Mouse (Mus musculus) neural tube, embryonic 15.5 days (tissue): Measurements from ENCODE around the gene Mettl3. TPM values are rescaled to one million over a fixed set of nuclear protein-coding genes. Genes with fewer than 3 reads are reported as not detected.

Experiments
- ATAC-seq: fragments of 200-750 bp; cut with Nextera tagmentation; 2 replicates; pipeline ENCODE4 v1.8.0; 2017; ENCODE audit warnings: mild to moderate bottlenecking, moderate TSS enrichment, moderate library complexity; ENCODE audit not compliant: low FRiP score
- H3K27ac ChIP-seq: fragments of 300-500 bp; sonication (generic); replicated peaks from 2 replicates; pipeline ENCODE4 v1.5.1; 2015; ENCODE audit warnings: mild to moderate bottlenecking, inconsistent platforms
- H3K27me3 ChIP-seq: fragments of 300-500 bp; sonication (generic); replicated peaks from 2 replicates; pipeline ENCODE4 v1.6.1; 2015; ENCODE audit warnings: inconsistent platforms
- H3K36me3 ChIP-seq: fragments of 300-500 bp; sonication (generic); 2 replicates; pipeline ENCODE4 v1.6.1; 2015; ENCODE audit warnings: inconsistent platforms
- H3K4me1 ChIP-seq: fragments of 300-500 bp; sonication (generic); 2 replicates; pipeline ENCODE4 v1.6.1; 2015; ENCODE audit warnings: inconsistent platforms
- H3K4me2 ChIP-seq: fragments of 300-500 bp; sonication (generic); 2 replicates; pipeline ENCODE4 v1.6.1; 2015; ENCODE audit warnings: inconsistent platforms, mild to moderate bottlenecking, moderate library complexity
- H3K4me3 ChIP-seq: fragments of 300-500 bp; sonication (generic); replicated peaks from 2 replicates; pipeline ENCODE4 v1.5.1; 2015; ENCODE audit warnings: mild to moderate bottlenecking, inconsistent platforms
- H3K9ac ChIP-seq: fragments of 300-500 bp; sonication (generic); replicated peaks from 2 replicates; pipeline ENCODE4 v1.6.1; 2015; ENCODE audit warnings: mild to moderate bottlenecking, inconsistent platforms
- H3K9me3 ChIP-seq: fragments of 300-500 bp; sonication (generic); replicated peaks from 2 replicates; pipeline ENCODE4 v1.6.1; 2016; ENCODE audit warnings: inconsistent platforms
- WGBS: fragments of 180-500 bp; shearing (Covaris S2); methylation state at CpG from one replicate; pipeline ENCODE4 v1.1.7; 2015; ENCODE audit warnings: mixed read lengths; 5-methylcytosine and 5-hydroxymethylcytosine counted together
- polyA plus RNA-seq: library from polyadenylated mRNA; unstranded; fragments of >200 nt; fragmentation: Nextera tagmentation; extraction: Ambion mirVana; gene quantifications from 2 replicates; pipeline ENCODE4 v1.2.1, GENCODE M21; 2015

Mettl3 gene
- 44.9 and 47.9 TPM in 2 replicates for polyA plus RNA-seq

DNA sequence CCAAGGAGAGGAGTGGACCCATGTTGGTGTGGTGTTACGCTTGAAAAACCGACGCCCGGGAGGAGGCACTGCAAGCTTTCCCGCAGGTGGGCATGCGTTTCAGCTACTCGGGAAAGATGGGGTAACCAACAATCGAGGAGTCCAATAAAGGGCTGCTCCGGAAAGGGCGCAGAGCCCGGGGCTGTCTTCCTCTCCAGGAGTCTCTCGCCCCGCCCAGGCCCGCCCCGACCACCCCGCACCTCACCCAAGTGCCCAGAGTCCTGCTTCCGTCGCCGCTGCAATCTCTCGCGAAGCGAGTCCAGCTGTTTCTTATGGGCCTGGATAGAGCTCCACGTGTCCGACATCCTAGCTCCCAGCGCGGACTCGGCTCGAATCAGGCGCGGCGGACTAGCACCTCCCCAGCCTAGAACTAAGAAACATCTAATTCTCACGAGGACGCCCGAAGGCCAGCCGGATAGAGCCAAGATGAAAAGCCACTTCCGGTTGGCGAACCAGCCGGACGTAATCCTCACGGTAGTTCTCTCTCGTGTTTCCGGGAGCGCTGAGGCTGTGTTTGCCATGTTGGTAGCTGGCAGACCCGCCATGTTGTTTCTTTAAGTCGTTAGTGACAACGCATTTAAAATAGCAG, at the start of gene Mettl3:
TSS of gene Mettl3 (minus strand) at position 485 of the 628 bp plus-strand sequence.
- Histone ChIP-seq H3K27ac (peak within 1 kb of the TSS; percentile 94), H3K27me3 (no peaks in the 10 kb centered on the region), H3K9ac (peak within 1 kb of the TSS; percentile 70), H3K4me3 (peak within 1 kb of the TSS; percentile 65), H3K9me3 (no peaks in the 10 kb centered on the region), H3K4me1 (peaks cover 23% of the 10 kb centered on the region), H3K4me2 (peak within 1 kb of the TSS; percentile 59), H3K36me3 (peaks cover 10% of the 10 kb centered on the region)
- ATAC-seq, result peak; percentile 96
- WGBS, result under 1% methylated on average over 46 of the region's 46 CpGs

DNA sequence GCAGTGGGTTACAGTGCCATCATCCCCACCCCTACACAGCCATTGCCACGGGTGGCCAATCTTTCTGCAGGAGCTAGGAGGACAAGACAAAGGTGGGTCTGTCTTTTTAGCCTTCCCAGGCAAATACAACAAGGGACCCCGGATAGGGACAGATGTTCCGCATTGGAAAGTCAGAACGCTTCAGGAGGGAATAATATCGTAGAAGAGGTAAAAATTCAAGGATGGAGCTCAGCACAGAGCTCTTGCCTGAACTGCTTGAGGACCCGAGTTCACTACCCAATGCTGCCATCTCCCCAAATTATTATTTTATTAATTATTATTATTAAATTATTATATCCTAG, 34.6 kb upstream of the Mettl3 start:
- no peaks in the 10 kb centered on the region for H3K36me3 ChIP-seq
- peak overlapping the region; percentile 53 for H3K9ac ChIP-seq
- peak overlapping the region; percentile 80 for H3K27ac ChIP-seq
- peak overlapping the region; percentile 64 for H3K4me2 ChIP-seq
- WGBS, result 66% methylated on average over 6 of the region's 6 CpGs
- H3K4me1 ChIP-seq, result 0 out of 2 replicates have a peak, but pooled peaks cover 8% of the 10 kb centered on the region
- peak; percentile 26; the same call in 1 of the 2 replicates for ATAC-seq
- peaks cover 2% of the 10 kb centered on the region; the same call in 1 of the 2 replicates for H3K9me3 ChIP-seq
- H3K4me3 ChIP-seq, result peak overlapping the region; percentile 40
- no peaks in the 10 kb centered on the region for H3K27me3 ChIP-seq

DNA sequence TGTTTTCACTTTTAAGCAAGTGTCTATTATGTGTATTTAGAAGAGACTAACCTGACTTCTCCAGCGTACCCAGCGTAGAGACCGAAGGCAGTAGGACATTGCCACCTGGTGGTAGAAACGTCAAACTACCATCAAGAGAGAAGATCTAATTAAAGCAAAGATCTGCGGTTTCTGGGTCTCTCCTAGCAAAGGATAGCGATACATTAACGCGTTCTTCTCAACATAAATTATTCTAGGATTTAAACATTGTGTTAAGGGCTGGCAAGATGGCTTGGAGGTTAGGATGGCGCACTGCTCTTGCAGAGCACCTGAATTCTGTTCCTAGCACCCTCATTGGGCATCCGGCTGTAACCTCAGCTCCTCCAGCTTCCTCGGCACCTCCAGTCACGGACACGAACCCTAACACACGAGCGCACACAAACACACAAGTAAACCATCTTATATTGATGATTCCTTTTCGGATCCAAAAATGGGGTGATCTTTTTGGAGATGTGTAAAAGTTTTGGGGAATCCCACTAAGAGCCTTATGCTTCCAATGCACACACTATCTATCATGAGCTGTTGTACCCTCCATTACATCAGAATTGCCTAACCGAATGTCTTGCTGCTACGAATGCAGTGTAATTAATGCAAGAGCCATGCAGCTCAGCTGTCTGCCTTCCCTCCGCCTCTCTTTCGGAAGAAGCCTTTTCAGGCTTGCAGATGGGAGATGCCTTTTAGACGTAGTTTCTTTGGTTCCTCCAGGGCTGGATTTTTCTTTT, 34.0 kb upstream of the Mettl3 start:
- WGBS, result 18% methylated on average over 21 of the region's 21 CpGs

DNA sequence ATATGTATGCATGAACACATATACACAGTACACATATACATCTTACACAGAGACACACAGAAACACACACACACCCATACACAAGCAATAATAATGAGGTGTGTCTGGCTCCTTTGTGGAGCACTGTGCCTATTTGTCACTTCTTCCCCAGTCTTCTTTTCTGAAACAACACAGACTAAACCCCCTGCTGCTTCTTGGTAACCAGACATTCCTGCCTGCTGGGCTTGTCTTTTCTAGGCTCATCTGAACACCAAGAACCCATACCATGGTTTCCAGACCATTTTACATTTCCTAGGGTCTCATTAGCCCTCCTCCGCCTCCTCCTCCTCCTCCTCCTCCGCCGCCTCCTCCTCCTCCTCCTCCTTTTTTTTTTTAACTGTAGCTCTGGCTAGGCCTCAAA, 27.2 kb upstream of the Mettl3 start:
- Histone ChIP-seq H3K4me3 (no peak overlapping the region), H3K9ac (no peak overlapping the region), H3K27me3 (no peaks in the 10 kb centered on the region), H3K4me1 (peaks cover 6% of the 10 kb centered on the region), H3K27ac (0 out of 2 replicates have a peak overlapping the region, but pooled peaks have one; percentile 63), H3K36me3 (no peaks in the 10 kb centered on the region), H3K4me2 (no peak overlapping the region), H3K9me3 (no peaks in the 10 kb centered on the region)
- WGBS, result 38% methylated on average over 1 of the region's 3 CpGs
- ATAC-seq, result no peak

More for the DNA sequence above, 34.0 kb upstream of the Mettl3 start:
- Histone ChIP-seq H3K9me3 (no peaks in the 10 kb centered on the region), H3K9ac (peak overlapping the region; percentile 53), H3K27ac (peak overlapping the region; percentile 80), H3K36me3 (no peaks in the 10 kb centered on the region), H3K4me1 (0 out of 2 replicates have a peak, but pooled peaks cover 8% of the 10 kb centered on the region), H3K4me2 (peak overlapping the region; percentile 64), H3K4me3 (peak overlapping the region; percentile 40), H3K27me3 (no peaks in the 10 kb centered on the region)
- peak; percentile 84 for ATAC-seq

DNA sequence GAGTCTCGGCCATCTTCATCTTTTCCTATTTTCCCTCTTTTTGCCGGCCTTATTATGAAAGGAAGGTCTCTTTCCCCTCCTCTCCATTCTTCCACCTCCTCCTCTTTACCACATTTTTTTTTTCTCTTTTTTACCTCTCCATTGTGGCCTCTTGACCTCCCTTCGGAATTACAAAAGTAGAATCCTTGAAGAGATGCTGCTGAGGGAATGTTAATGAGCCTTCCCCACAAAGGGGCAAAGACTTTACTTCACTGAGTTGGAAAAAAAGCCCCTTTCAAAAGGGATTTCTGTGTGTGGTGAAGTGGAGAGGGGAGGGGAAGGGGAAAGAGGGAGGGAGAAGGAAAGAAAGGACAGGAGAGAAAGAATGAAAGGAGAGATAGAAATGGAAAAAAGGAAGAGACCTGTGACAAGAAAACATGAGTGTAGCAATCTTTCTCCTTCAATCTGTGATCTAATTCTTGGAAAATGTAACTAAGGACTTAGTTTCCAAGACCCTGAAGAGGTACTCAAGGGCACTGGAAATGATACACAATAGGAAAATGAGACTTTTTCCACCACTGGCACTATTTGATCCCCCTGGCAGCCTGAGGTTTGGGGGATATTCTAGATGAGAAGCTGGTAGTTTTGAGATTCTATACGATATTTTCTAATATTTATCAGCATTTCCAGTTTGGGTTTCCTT, 26.3 kb upstream of the Mettl3 start:
- Histone ChIP-seq H3K4me1 (peaks cover 13% of the 10 kb centered on the region), H3K27me3 (no peaks in the 10 kb centered on the region), H3K36me3 (no peaks in the 10 kb centered on the region), H3K4me2 (no peak overlapping the region), H3K27ac (peak overlapping the region; percentile 63), H3K9ac (no peak overlapping the region), H3K4me3 (no peak overlapping the region), H3K9me3 (no peaks in the 10 kb centered on the region)
- WGBS, result 11% methylated on average over 4 of the region's 4 CpGs
- ATAC-seq, result no peak

DNA sequence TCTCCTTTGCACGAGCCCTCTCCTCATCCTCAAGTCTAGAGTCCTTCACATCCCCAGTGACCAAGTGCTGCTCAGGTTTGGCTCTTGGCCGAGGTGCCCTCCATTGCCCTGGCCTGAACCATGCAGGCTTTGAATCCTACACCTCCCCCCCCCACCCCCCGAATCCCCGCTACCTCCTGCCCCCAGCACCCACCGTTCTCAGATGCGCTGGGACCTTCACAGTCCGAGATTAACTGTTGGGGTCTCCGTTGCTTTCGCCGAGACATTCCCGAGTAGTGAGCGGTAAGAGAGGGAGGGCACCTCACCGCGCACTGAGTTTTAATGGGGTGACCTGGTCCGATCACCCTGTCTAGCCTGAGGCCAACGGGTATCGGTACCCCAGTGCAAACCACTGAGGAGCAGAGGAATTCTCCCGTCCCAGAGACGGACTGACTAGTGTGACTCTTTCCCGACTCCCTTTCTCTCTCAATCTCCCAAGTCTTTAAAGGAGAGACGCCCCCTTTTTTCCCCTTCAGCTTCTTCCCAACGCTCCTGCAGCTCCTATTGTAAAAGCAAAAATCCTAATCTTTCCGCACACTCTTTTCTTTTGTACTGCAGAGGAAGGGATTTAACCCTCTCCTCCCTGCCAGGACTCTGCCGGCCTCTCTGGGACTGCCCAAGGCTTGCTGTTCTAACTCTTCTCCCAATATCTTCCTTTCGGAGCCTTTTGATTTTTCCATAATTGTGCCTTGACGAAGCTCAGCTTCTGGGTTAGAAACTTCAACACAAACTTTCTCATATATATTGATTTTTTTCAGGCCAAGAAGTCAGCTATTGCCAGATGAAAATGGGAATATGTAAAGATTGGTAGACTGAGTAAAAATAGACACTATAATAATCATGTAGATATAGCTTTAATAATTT, 23.2 kb upstream of the Mettl3 start, which contains the start of gene Sall2:
TSS of gene Sall2 (minus strand) at position 853 of the 903 bp plus-strand sequence.
- Histone ChIP-seq H3K27ac (peak within 1 kb of the TSS; percentile 76), H3K27me3 (no peaks in the 10 kb centered on the region), H3K36me3 (no peaks in the 10 kb centered on the region), H3K9ac (peak within 1 kb of the TSS; percentile 52), H3K9me3 (no peaks in the 10 kb centered on the region), H3K4me2 (peak within 1 kb of the TSS; percentile 88), H3K4me3 (peak within 1 kb of the TSS; percentile 48), H3K4me1 (peaks cover 22% of the 10 kb centered on the region)
- ATAC-seq, result peak; percentile 79
- WGBS, result under 1% methylated on average over 26 of the region's 26 CpGs

DNA sequence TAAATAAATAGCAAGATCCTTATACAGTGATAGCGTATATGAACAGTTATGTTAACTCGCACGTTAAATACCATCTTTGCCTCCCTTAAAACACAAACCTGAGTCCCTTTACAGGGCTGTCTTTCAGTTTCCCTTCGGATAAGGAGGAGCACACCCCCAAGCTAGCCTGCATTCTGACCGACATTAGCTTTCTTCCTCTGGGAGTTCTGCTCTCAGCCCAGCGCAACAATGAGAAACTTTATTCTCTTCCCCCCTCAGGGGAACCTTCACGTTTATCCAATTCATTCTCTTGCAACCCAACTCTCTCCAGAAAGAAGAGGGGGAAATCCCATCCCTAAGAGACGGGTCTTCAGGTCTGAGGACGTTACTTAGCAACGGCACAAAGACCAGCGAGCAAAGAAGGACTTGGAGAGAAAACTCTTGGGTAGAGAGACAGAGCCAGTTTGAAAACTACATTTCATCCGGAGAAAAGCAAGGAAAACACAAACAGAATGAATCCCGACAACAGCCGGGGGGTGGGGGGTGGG, 22.5 kb upstream of the Mettl3 start:
- peak overlapping the region; percentile 48 for H3K4me3 ChIP-seq
- peak; percentile 79 for ATAC-seq
- 1% methylated on average over 14 of the region's 14 CpGs for WGBS
- H3K4me2 ChIP-seq, result peak overlapping the region; percentile 88
- peak overlapping the region; percentile 52 for H3K9ac ChIP-seq
- H3K27ac ChIP-seq, result peak overlapping the region; percentile 76
- H3K27me3 ChIP-seq, result no peaks in the 10 kb centered on the region
- no peaks in the 10 kb centered on the region for H3K36me3 ChIP-seq
- no peaks in the 10 kb centered on the region for H3K9me3 ChIP-seq
- H3K4me1 ChIP-seq, result peaks cover 22% of the 10 kb centered on the region

DNA sequence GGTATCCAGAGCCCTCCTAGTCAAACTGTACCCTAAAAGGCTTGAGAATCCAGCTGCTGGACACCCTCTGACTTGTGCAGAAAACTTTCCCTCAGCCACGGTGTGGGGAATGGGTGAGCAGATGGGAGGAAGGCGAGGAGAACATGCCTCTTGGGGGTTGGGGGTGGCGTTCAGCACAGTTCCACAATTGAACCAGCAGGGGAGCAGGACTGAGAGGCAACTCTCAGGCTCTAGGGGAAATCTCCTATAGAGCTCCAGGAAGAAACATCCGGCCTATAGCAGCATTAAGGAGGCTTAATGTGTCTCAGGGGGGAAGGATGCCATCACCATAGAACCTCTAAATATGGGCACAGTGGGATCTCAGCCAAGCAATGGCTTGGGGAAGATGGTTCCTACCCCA, 21.0 kb upstream of the Mettl3 start:
- Histone ChIP-seq H3K36me3 (no peaks in the 10 kb centered on the region), H3K9ac (no peak overlapping the region; the same call in 1 of the 2 replicates), H3K27ac (peak overlapping the region; percentile 76; the same call in 1 of the 2 replicates), H3K9me3 (no peaks in the 10 kb centered on the region), H3K4me2 (peak overlapping the region; percentile 88), H3K4me3 (0 out of 2 replicates have a peak overlapping the region, but pooled peaks have one; percentile 4), H3K4me1 (peaks cover 22% of the 10 kb centered on the region), H3K27me3 (no peaks in the 10 kb centered on the region)
- ATAC-seq, result peak; percentile 43; the same call in 1 of the 2 replicates
- WGBS, result 4% methylated on average over 4 of the region's 4 CpGs

DNA sequence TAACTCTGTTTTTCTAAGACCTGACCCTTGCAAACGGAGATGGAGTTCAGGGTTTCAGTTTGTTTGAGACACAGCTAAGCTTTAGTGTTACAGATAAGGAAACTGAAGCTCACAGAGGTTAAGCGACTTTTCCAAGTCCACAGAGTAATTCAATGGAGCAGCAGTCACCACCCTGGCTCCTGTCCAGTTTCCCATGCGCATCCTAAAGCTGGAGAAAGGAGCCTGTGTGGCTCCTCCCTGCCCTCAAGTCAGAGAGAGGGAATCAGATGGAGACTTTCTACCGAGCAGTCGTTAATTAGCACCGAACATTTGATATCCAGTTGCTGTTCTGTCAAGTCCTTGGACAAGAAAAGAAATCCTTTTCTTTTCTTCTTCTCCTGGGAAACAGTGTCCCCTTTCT, 14.4 kb upstream of the Mettl3 start:
- H3K4me2 ChIP-seq, result no peak overlapping the region
- no peaks in the 10 kb centered on the region for H3K9me3 ChIP-seq
- H3K27me3 ChIP-seq, result no peaks in the 10 kb centered on the region
- no peak for ATAC-seq
- H3K4me3 ChIP-seq, result no peak overlapping the region
- peaks cover 3% of the 10 kb centered on the region for H3K36me3 ChIP-seq
- H3K4me1 ChIP-seq, result peaks cover 19% of the 10 kb centered on the region
- no peak overlapping the region for H3K27ac ChIP-seq
- H3K9ac ChIP-seq, result no peak overlapping the region
- 49% methylated on average over 6 of the region's 6 CpGs for WGBS

DNA sequence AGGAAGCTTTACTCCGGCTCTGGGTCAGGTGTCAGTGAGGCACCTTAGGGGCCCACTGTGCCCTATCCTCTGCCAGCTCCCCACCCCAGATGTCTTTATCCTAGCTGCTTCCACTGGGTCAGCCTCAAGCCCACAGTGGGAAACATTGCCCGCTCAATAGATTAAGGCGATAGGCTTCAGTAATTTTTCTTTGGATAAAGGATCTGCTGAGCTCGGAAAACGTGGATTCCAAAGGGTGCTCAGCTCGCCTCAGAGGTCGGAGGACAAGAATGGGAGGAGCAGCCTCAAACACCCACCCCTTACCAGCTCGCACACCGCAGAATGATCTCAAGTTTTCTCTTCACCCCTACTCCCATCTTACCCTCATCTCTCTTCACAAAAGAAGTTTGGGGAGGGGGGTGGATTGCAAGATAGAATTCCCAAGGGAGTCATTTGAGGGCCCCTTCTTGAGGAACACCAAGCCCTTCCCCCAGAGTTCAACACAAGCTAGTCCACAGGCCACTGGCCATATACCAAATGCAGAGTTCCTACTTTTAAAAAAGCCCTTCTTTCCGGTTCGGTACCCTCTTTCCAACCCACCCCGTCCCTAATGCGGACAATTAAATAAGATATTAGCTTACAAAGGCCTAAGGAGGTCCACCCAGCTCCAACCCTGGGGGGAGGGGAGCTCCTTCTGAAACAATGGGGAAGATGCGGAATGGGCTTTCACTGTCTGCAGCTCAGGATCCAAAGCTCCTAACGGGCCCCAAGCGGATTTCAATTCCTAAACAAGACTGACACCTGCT, 11.7 kb upstream of the Mettl3 start:
- H3K9me3 ChIP-seq, result no peaks in the 10 kb centered on the region
- peaks cover 31% of the 10 kb centered on the region for H3K36me3 ChIP-seq
- H3K4me2 ChIP-seq, result peak overlapping the region; percentile 92
- ATAC-seq, result peak; percentile 75
- H3K4me1 ChIP-seq, result peaks cover 46% of the 10 kb centered on the region
- WGBS, result 4% methylated on average over 16 of the region's 16 CpGs
- H3K27me3 ChIP-seq, result no peaks in the 10 kb centered on the region
- peak overlapping the region; percentile 97 for H3K9ac ChIP-seq
- H3K27ac ChIP-seq, result peak overlapping the region; percentile 96
- peak overlapping the region; percentile 81 for H3K4me3 ChIP-seq
